Mouse (Mus musculus): Measurements from ENCODE around the gene Il33.

Il33 gene

DNA sequence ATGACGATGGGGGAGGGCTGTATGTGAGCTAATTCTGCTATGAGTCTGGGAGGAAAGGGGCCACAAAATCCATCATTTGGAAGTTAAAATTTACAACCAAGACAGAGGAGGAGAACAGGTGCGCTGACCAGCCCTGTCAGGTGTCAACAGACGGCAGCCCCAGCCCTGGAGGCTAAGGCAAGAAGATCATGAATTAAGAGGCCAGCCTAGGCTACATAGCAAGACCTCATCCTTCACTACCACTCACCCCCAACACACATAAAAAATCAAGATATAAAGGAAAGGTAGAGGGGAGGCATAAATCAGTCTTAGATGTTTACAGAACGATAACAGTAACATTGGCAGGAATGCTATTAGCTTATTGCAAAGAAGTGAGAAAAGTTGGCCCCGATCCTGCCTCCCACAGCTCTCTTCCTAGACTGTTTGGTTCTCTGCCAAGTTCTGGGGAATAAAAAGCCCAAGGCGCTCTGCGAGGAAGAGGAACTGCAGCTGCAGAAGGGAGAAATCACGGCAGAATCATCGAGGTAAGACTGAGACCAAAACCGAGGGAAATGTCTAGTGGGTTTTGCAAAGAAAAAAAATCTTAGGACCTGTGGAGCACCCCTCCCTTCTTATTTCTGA, at the start of gene Il33:
Il33 (plus strand) TSS at position 477 of the 621 bp plus-strand sequence.
- DNase-seq (ENCODE audit: low spot score), result peak; percentile 74

DNA sequence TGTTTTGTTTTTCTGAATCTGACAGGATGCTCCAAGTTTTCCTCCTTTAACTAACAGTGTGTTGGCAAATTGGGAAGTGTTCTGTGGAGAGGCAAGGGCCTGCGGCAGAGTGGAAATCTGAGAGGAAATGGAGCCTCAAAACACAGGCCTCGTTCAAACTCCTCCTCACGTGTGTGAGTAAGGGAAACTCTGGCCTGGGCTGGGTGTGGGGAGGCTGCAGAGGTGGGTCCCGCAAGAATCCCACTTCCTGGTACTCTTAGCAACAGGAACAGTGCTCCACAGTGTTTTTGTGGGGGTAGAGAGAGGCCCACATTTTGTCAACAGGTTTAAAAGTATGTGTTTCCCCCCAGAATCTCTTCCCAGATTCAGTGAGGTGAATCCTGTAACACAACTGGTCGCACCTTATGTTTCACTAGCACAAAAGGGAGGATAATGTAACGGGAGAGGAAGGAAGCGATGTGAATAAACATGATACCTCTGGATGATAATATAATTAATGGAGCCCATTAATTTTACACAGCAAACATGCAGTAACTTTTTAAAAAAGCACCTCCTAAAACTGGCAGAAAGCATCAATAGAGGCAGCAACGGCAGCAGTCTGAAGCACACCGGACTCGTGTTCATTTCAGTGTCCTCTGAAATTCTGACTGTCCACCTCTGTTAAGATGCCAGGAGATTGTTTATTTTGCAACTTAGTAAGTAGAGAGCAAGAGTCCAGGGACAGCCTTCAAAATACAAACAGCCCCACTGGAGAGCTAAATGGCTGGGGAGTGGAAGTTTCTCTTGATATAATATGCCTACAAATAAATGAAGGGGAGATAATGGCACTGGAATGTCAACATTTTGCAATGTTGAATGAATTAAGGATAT, 47.3 kb upstream of the Il33 start:
- no peak for DNase-seq (ENCODE audit: low spot score)

GRCm38 (mm10) chr19:29878896-29879504, 45.9 kb upstream of the Il33 start:
- DNase-seq (ENCODE audit: low spot score), result peak; percentile 44

- no peak for DNase-seq (ENCODE audit: low spot score)
Observed at GRCm38 (mm10) chr19:29880918-29881317, 44.0 kb upstream of the Il33 start.

GRCm38 (mm10) chr19:29882696-29883095, 42.2 kb upstream of the Il33 start:
- no peak for DNase-seq (ENCODE audit: low spot score)

- DNase-seq (ENCODE audit: low spot score), result no peak
Observed at GRCm38 (mm10) chr19:29885548-29885947, 39.4 kb upstream of the Il33 start.

DNA sequence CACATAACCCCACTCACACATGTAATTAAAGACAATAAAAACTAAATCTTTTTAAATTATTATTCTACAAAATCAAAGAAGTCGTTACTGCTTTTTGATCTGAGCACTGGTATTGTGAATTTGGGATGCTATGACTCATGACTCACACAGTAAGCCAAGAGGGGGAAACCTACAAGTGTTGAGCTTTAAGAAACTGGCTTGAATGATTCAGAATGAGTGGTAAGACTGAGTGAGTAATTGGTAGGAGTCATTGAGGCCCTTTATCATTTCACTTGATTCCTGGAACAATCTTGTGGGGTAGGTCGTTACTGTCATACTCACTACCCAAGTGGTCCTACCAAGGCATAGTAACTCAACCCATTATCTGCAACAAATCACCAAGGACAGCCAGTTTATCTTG, 37.4 kb upstream of the Il33 start:
- no peak for DNase-seq (ENCODE audit: low spot score)

DNA sequence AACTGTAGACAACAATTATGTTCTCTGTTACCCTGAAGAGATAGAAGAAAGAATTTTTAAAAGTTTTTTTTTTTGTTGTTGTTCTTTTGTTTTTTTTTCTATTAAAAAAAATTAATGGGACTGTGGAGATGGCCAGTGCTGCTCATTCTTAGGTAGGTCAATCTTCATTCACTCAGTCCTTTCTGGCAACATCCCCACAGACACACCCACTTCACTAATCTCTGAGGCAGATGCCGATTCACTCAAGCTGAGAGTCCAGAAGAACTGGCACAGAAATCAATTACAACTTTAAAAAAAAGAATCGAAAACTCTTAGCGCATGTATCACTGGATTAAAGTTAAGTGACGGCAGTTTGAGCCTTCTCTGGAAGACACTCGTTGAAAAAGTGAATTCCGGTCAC, 36.0 kb upstream of the Il33 start:
- DNase-seq (ENCODE audit: low spot score), result no peak

DNA sequence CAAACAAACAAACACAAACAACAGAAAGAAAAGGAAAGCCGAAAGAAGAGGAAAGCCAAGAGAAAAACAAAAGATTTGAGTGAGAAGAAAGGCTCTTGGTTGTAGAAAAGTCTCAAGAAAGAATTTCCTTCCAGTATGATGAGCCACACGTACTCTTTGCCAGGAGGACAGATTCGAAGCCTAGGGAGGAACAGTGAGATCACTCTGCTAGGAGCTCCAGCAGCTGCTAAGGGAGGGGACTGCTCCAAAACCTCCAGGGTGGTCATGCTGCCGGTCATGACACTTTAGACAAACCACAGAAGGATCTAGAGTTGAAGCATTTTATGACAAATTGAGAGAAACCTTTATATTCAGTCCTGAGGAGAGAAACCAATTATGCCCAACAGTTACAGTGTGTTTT, 32.9 kb upstream of the Il33 start:
- no peak for DNase-seq (ENCODE audit: low spot score)

- no peak for DNase-seq (ENCODE audit: low spot score)
Observed at GRCm38 (mm10) chr19:29892786-29893185, 32.1 kb upstream of the Il33 start.

DNA sequence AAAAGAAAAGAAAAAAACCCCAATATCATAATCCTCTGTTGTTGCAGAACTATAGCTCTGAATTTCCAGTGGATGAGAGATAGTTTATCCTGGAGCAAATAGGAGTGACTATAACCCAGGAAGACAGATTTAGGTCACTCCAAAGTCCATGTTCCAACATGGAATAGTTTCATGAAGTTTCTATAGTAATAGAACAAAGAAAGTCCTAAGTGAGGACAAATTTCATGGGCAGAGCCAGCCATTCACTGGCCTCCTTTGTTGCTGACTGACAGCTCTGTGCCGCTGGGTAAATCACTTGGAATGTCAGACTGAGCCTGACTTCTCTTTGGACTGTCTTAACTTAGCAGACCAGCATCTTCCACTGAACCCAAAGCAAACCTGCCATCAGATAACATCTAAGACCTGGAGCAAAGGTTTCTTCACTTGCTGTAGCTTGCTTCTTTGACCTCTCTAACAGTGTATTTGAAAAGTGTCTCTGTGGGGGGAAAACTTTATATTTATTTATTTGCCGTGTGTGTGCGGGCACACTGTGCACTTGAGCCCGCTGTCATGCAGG, 31.1 kb upstream of the Il33 start:
- no peak for DNase-seq (ENCODE audit: low spot score)

- no peak for DNase-seq (ENCODE audit: low spot score)
Observed at GRCm38 (mm10) chr19:29894381-29894780, 30.5 kb upstream of the Il33 start.

- DNase-seq (ENCODE audit: low spot score), result no peak
Observed at GRCm38 (mm10) chr19:29895047-29895446, 29.9 kb upstream of the Il33 start.

DNA sequence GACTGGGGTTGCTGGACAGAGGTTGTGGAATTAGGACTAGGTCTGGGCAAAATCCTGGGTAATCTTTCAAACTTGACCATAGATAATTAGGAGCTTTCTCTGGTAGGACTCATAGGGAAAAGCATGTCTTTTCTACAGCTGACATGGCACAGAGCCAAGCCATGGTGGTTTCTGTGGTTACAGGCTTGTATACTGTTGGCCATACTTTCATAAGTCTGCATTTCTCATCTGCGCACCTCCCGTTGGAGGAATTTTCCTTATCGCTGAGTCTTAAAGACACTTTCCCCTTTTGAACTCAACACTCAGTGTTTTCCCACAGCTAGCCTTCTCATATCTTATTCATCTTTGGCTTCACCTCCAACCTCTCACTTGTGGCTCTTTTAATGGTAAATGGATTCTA, 24.6 kb upstream of the Il33 start:
- DNase-seq (ENCODE audit: low spot score), result no peak

DNA sequence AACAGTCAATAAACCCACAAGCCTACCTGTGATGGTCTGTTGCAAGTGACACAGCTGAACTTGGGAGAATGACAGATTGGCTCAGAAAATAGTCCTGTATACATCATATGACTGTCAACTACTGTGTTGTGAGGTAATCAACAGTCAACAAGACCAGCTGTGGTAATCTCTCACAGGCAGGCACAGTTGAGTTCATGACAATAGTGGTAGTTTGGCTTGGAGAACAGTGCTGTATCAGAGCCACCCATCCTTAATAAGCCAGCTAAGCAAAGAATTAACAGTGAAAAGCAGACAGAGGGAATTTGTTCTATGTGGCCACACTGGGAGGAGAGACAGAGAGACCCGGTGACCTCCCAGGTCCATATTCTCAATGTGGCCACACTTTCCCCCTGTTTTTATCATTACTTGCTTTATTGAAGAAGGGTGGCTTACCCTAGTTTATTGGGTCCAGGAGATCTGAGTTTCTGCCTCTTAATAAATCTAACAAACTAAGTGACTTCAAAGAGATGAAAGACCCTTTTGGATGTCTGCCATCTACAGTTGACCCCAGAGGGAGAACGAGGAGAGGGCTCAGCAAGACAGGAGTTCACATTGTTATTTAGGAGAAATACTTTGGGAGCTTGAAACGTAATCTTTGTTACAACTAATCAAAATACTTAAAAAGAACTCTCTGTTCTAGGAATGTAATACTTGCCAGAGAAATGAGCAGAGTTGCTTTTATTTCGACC, 22.4 kb upstream of the Il33 start:
- DNase-seq (ENCODE audit: low spot score), result no peak

- DNase-seq (ENCODE audit: low spot score), result peak; percentile 18
Observed at GRCm38 (mm10) chr19:29905896-29906295, 19.0 kb upstream of the Il33 start.

GRCm38 (mm10) chr19:29909166-29909565, 15.7 kb upstream of the Il33 start:
- no peak for DNase-seq (ENCODE audit: low spot score)

DNA sequence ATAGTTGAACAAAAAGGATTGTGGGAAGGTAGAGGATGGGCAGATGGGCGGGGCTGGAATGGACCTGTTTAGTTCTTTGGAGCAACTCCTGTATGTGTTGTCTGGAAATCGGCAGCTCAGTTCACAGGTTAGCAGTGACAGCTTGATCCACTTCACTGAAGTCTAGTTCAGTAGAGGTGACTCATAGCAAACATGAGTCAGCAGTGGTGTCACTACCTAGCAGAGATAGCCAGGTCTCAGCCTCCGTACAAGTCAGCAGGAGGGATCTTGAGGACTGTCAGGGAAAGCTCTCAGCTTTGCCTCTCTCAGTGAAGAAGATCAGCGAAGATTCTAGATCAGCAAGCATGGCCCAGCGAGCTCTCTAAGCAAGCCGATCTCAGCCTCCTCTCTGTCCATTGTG, 13.0 kb upstream of the Il33 start:
- DNase-seq (ENCODE audit: low spot score), result no peak

- no peak for DNase-seq (ENCODE audit: low spot score)
Observed at GRCm38 (mm10) chr19:29917421-29917820, 7.5 kb upstream of the Il33 start.

GRCm38 (mm10) chr19:29926101-29926755, 1.3 kb downstream of the Il33 start:
- no peak for DNase-seq (ENCODE audit: low spot score)

- DNase-seq (ENCODE audit: low spot score), result peak; percentile 87
Observed at GRCm38 (mm10) chr19:29930296-29930695, 5.4 kb downstream of the Il33 start.

DNA sequence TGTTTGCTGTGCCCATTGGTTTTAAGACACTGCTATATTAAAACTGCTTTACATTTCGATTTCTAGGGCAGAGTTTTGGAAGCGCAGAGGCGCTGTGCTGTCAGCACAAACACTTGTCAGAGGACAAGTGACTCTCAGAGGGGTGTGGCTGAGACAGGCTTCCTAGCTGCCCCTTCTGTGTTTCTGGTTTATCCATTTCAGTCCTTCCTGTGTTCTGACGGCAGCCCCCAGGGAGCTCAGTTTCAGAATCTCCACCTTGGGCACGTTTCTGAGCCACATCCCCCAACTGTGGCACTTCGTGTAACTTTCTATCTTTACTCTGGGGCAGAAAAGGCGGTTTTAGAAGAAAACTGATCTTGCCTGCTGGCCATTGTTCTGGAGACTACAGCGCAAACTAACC, 12.5 kb downstream of the Il33 start:
- DNase-seq (ENCODE audit: low spot score), result no peak

All from lung, postnatal 25 days (tissue).